Mouse (Mus musculus): ENCODE results near the gene Gm5478.
"Not testable (repeated sequence)": the region's sequence is repeated elsewhere in the genome, so short reads cannot be mapped to it uniquely, and the experiment has no call there.

Gene Gm5478

GRCm38 (mm10) chr15:101647280-101647679 is at the start of gene Gm5478:
TSS of gene Gm5478 (minus strand) at chr15:101647380.
- DNase-seq: no peak

- DNase-seq: no peak
Measured at GRCm38 (mm10) chr15:101694207-101694606, 47.0 kb upstream of the Gm5478 start, which contains the start of gene Krt6a. TSS of gene Krt6a (minus strand) at chr15:101694307.

- not testable (repeated sequence) for DNase-seq
Measured at GRCm38 (mm10) chr15:101690460-101690859, 43.3 kb upstream of the Gm5478 start.

- DNase-seq: no peak
Measured at GRCm38 (mm10) chr15:101688161-101688560, 41.0 kb upstream of the Gm5478 start.

GRCm38 (mm10) chr15:101680187-101680586 is 33.0 kb upstream of the Gm5478 start, which contains the start of gene Krt6b:
TSS of gene Krt6b (minus strand) at chr15:101680287.
- no peak for DNase-seq

GRCm38 (mm10) chr15:101675978-101676377 is 28.8 kb upstream of the Gm5478 start:
- no peak for DNase-seq

- DNase-seq: no peak
Measured at GRCm38 (mm10) chr15:101652736-101653265, 5.6 kb upstream of the Gm5478 start.

GRCm38 (mm10) chr15:101627884-101628283 is 19.3 kb downstream of the Gm5478 start, which contains the start of gene Gm5414:
TSS of gene Gm5414 (minus strand) at chr15:101628188.
- DNase-seq: no peak

DNA sequence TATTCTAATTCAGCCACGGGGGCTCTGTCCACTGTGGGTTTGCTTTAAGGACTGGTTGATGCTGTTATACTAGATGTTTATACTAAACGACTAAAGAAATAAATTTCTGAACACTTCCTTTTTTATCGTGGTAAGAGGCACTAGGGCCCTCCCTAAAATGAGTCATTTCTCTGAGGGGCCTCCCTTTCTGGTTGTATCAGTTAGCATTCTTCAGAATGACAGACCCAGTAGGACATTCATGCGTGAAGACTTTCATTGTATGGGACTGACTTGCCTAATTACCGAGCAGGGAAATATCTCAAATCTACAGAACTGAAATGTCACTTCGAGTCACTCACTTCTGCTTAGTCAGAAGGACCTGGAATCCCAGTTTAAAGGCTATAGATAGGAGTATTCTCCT is 48.1 kb downstream of the Gm5478 start:
- no peak for DNase-seq

Measured in spleen, adult 18-20 months (tissue).